Mouse (Mus musculus) hindbrain, embryonic 11.5 days (tissue): ENCODE data around the gene Nkx6-2. TPM values are rescaled to one million over a fixed set of nuclear protein-coding genes. Genes with fewer than 3 reads are reported as not detected.
A peak's percentile ranks its signal among the peaks of the same experiment; 100 is the strongest.

ENCODE experiments used
- ATAC-seq: fragments of 200-750 bp; cut with Nextera tagmentation; 2 replicates; pipeline ENCODE4 v1.8.0; 2017; ENCODE audit warnings: mild to moderate bottlenecking, moderate TSS enrichment, moderate library complexity; ENCODE audit not compliant: low FRiP score
- DNase-seq: peaks from one replicate; pipeline ENCODE4 v3.0.0-alpha.2; 2015; ENCODE audit warnings: low spot score
- H3K27ac ChIP-seq: fragments of 300-500 bp; sonication (generic); 2 replicates; pipeline ENCODE4 v1.5.1; 2014; ENCODE audit warnings: mild to moderate bottlenecking, low read depth, low read length
- H3K27me3 ChIP-seq: fragments of 300-500 bp; sonication (generic); 2 replicates; pipeline ENCODE4 v1.6.1; 2014; ENCODE audit warnings: mild to moderate bottlenecking, low read length, moderate library complexity, mixed read lengths; ENCODE audit not compliant: control insufficient read depth, insufficient read depth
- H3K36me3 ChIP-seq: fragments of 300-500 bp; sonication (generic); 2 replicates; pipeline ENCODE4 v1.6.1; 2014; ENCODE audit warnings: mild to moderate bottlenecking, low read length, moderate library complexity, mixed read lengths; ENCODE audit not compliant: control insufficient read depth, insufficient read depth
- H3K4me1 ChIP-seq: fragments of 300-500 bp; sonication (generic); replicated peaks from 2 replicates; pipeline ENCODE4 v1.6.1; 2014; ENCODE audit warnings: low read length, mixed read lengths; ENCODE audit not compliant: control insufficient read depth, insufficient read depth
- H3K4me2 ChIP-seq: fragments of 300-500 bp; sonication (generic); replicated peaks from 2 replicates; pipeline ENCODE4 v1.6.1; 2014; ENCODE audit warnings: mild to moderate bottlenecking, low read depth, low read length
- H3K4me3 ChIP-seq: fragments of 300-500 bp; sonication (generic); 2 replicates; pipeline ENCODE4 v1.5.1; 2014; ENCODE audit warnings: low read depth, low read length
- H3K9ac ChIP-seq: fragments of 300-500 bp; sonication (generic); 2 replicates; pipeline ENCODE4 v1.6.1; 2014; ENCODE audit warnings: low read depth, low read length
- H3K9me3 ChIP-seq: fragments of 300-500 bp; sonication (generic); 2 replicates; pipeline ENCODE4 v1.6.1; 2016; ENCODE audit warnings: low read length; ENCODE audit not compliant: control insufficient read depth
- WGBS: fragments of 180-500 bp; shearing (Covaris S2); extraction: QIAGEN DNeasy Blood & Tissue Kit; methylation state at CpG from one replicate; pipeline ENCODE4 v1.1.7; 2014; 5-methylcytosine and 5-hydroxymethylcytosine counted together
- polyA plus RNA-seq: library from polyadenylated mRNA; unstranded; fragments of >200 nt; fragmentation: Nextera tagmentation; extraction: Ambion mirVana; gene quantifications from 2 replicates; pipeline ENCODE4 v1.2.1, GENCODE M21; 2014

The Nkx6-2 gene
- polyA plus RNA-seq, 1 experiment from 2014 or later = 21.1 TPM

- WGBS = 86% methylated on average over 2 of the region's 2 CpGs
- no peak for DNase-seq
- ATAC-seq = no peak
These were observed 44.1 kb downstream of the Nkx6-2 start for GRCm38 (mm10) chr7:139538541-139538940.

GRCm38 (mm10) chr7:139537831-139538230 lies 44.8 kb downstream of the Nkx6-2 start:
- peaks cover 92% of the 10 kb centered on the region for H3K27me3 ChIP-seq
- H3K9ac ChIP-seq = no peak overlapping the region

More at GRCm38 (mm10) chr7:139538541-139538940, 44.1 kb downstream of the Nkx6-2 start:
- Histone ChIP-seq H3K36me3 (no peaks in the 10 kb centered on the region), H3K4me3 (no peak overlapping the region), H3K27me3 (peaks cover 92% of the 10 kb centered on the region), H3K4me2 (no peak overlapping the region), H3K4me1 (no peaks in the 10 kb centered on the region), H3K9ac (no peak overlapping the region), H3K27ac (no peak overlapping the region), H3K9me3 (no peaks in the 10 kb centered on the region)

GRCm38 (mm10) chr7:139536831-139537230 lies 45.8 kb downstream of the Nkx6-2 start:
- Histone ChIP-seq H3K4me2 (no peak overlapping the region), H3K27me3 (peaks cover 94% of the 10 kb centered on the region), H3K4me3 (no peak overlapping the region), H3K4me1 (no peaks in the 10 kb centered on the region), H3K9ac (no peak overlapping the region), H3K27ac (no peak overlapping the region), H3K36me3 (no peaks in the 10 kb centered on the region), H3K9me3 (no peaks in the 10 kb centered on the region)
- ATAC-seq (no peak), DNase-seq (no peak)
- 94% methylated on average over 2 of the region's 2 CpGs for WGBS

More at GRCm38 (mm10) chr7:139537831-139538230, 44.8 kb downstream of the Nkx6-2 start:
- Histone ChIP-seq H3K4me2 (no peak overlapping the region), H3K27ac (no peak overlapping the region), H3K4me3 (no peak overlapping the region), H3K4me1 (no peaks in the 10 kb centered on the region), H3K9me3 (no peaks in the 10 kb centered on the region), H3K36me3 (no peaks in the 10 kb centered on the region)
- WGBS = 90% methylated on average over 9 of the region's 9 CpGs
- ATAC-seq (no peak), DNase-seq (no peak)

- no peaks in the 10 kb centered on the region for H3K9me3 ChIP-seq
- no peak overlapping the region for H3K9ac ChIP-seq
- no peaks in the 10 kb centered on the region for H3K4me1 ChIP-seq
- WGBS = 81% methylated on average over 5 of the region's 5 CpGs
- peaks cover 94% of the 10 kb centered on the region for H3K27me3 ChIP-seq
- H3K4me3 ChIP-seq = no peak overlapping the region
- DNase-seq (no peak), ATAC-seq (no peak)
- H3K27ac ChIP-seq = no peak overlapping the region
- H3K36me3 ChIP-seq = no peaks in the 10 kb centered on the region
- no peak overlapping the region for H3K4me2 ChIP-seq
These were observed 46.3 kb downstream of the Nkx6-2 start for GRCm38 (mm10) chr7:139536331-139536730.

GRCm38 (mm10) chr7:139531428-139531801 lies 51.2 kb downstream of the Nkx6-2 start:
- H3K27ac ChIP-seq = peak overlapping the region; percentile 39; the same call in 1 of the 2 replicates
- H3K27me3 ChIP-seq = peaks cover 77% of the 10 kb centered on the region
- H3K9me3 ChIP-seq = no peaks in the 10 kb centered on the region
- WGBS = 59% methylated on average over 4 of the region's 4 CpGs
- no peak overlapping the region for H3K9ac ChIP-seq
- H3K4me1 ChIP-seq = peaks cover 3% of the 10 kb centered on the region
- no peak for DNase-seq
- H3K4me3 ChIP-seq = no peak overlapping the region
- no peak for ATAC-seq
- H3K4me2 ChIP-seq = no peak overlapping the region
- H3K36me3 ChIP-seq = no peaks in the 10 kb centered on the region

- Histone ChIP-seq H3K4me3 (no peak overlapping the region), H3K27me3 (peaks cover 77% of the 10 kb centered on the region), H3K9ac (no peak overlapping the region), H3K36me3 (no peaks in the 10 kb centered on the region), H3K4me2 (no peak overlapping the region), H3K27ac (peak overlapping the region; percentile 51), H3K4me1 (peaks cover 3% of the 10 kb centered on the region), H3K9me3 (no peaks in the 10 kb centered on the region)
- 32% methylated on average over 16 of the region's 16 CpGs for WGBS
- DNase-seq (peak; percentile 71), ATAC-seq (peak; percentile 78)
These were observed 51.8 kb downstream of the Nkx6-2 start for GRCm38 (mm10) chr7:139530591-139531427.

Other genes starting within 250 kb of the Nkx6-2 start
- 24.1 and 24.2 TPM in 2 replicates for gene Inpp5a, start 193.7 kb downstream of the Nkx6-2 start, polyA plus RNA-seq
- gene Cfap46, start 101.0 kb upstream of the Nkx6-2 start, polyA plus RNA-seq = 1.0 TPM in 2 replicates